Mouse (Mus musculus): ENCODE data around the gene Tead2. TPM values are rescaled to one million over a fixed set of nuclear protein-coding genes. Genes with fewer than 3 reads are reported as not detected.
"Not testable (repeated sequence)": the region's sequence is repeated elsewhere in the genome, so short reads cannot be mapped to it uniquely, and the experiment has no call there.

Tead2 gene
- polyA plus RNA-seq, 1 experiment from 2014 or later = 134 TPM

GRCm38 (mm10) chr7:45240633-45241388 is 25.3 kb downstream of the Tead2 start, which contains the start of gene Slc6a16:
Gene Slc6a16 (plus strand): TSS chr7:45241085.
- Histone ChIP-seq H3K4me1 (peaks cover 12% of the 10 kb centered on the region), H3K36me3 (no peaks in the 10 kb centered on the region), H3K9me3 (no peaks in the 10 kb centered on the region), H3K9ac (0 out of 2 replicates have a peak within 1 kb of the TSS, but pooled peaks have one; percentile 23), H3K4me2 (peak within 1 kb of the TSS; percentile 50), H3K4me3 (peak within 1 kb of the TSS; percentile 28), H3K27ac (no peak within 1 kb of the TSS), H3K27me3 (peaks cover 12% of the 10 kb centered on the region; the same call in 1 of the 2 replicates)
- WGBS = 16% methylated on average over 53 of the region's 53 CpGs
- ATAC-seq (ENCODE audit: insufficient number of reproducible peaks, low FRiP score, low TSS enrichment, low read depth) = no peak

- no peak for ATAC-seq (ENCODE audit: insufficient number of reproducible peaks, low FRiP score, low TSS enrichment, low read depth)
- H3K27ac ChIP-seq = no peak overlapping the region
- H3K9ac ChIP-seq = no peak overlapping the region
- H3K9me3 ChIP-seq = no peaks in the 10 kb centered on the region
- H3K36me3 ChIP-seq = no peaks in the 10 kb centered on the region
- peaks cover 12% of the 10 kb centered on the region; the same call in 1 of the 2 replicates for H3K27me3 ChIP-seq
- peaks cover 9% of the 10 kb centered on the region for H3K4me1 ChIP-seq
- H3K4me2 ChIP-seq = no peak overlapping the region
- H3K4me3 ChIP-seq = no peak overlapping the region
- 82% methylated on average over 6 of the region's 6 CpGs for WGBS
Observed at GRCm38 (mm10) chr7:45241389-45241749, 25.8 kb downstream of the Tead2 start.

GRCm38 (mm10) chr7:45247666-45248065 is 32.1 kb downstream of the Tead2 start:
- no peak overlapping the region for H3K4me2 ChIP-seq
- H3K27ac ChIP-seq = no peak overlapping the region
- H3K27me3 ChIP-seq = no peaks in the 10 kb centered on the region
- no peaks in the 10 kb centered on the region for H3K36me3 ChIP-seq
- H3K4me1 ChIP-seq = no peaks in the 10 kb centered on the region
- WGBS = 28% methylated on average over 3 of the region's 3 CpGs
- H3K9ac ChIP-seq = no peak overlapping the region
- H3K4me3 ChIP-seq = no peak overlapping the region
- no peaks in the 10 kb centered on the region for H3K9me3 ChIP-seq
- no peak for ATAC-seq (ENCODE audit: insufficient number of reproducible peaks, low FRiP score, low TSS enrichment, low read depth)

- Histone ChIP-seq H3K27ac (no peak overlapping the region), H3K4me3 (no peak overlapping the region), H3K27me3 (no peaks in the 10 kb centered on the region), H3K36me3 (no peaks in the 10 kb centered on the region), H3K9me3 (no peaks in the 10 kb centered on the region), H3K9ac (no peak overlapping the region), H3K4me1 (no peaks in the 10 kb centered on the region), H3K4me2 (no peak overlapping the region)
- no peak for ATAC-seq (ENCODE audit: insufficient number of reproducible peaks, low FRiP score, low TSS enrichment, low read depth)
- WGBS = 84% methylated on average over 8 of the region's 8 CpGs
Observed at GRCm38 (mm10) chr7:45253806-45254205, 38.3 kb downstream of the Tead2 start.

- WGBS = 79% methylated on average over 6 of the region's 7 CpGs
Observed at GRCm38 (mm10) chr7:45255822-45256221, 40.3 kb downstream of the Tead2 start.

GRCm38 (mm10) chr7:45257063-45257840 is 41.7 kb downstream of the Tead2 start:
- H3K36me3 ChIP-seq = no peaks in the 10 kb centered on the region
- no peak overlapping the region for H3K4me3 ChIP-seq
- no peaks in the 10 kb centered on the region for H3K27me3 ChIP-seq
- H3K4me1 ChIP-seq = no peaks in the 10 kb centered on the region
- no peak overlapping the region for H3K9ac ChIP-seq
- no peaks in the 10 kb centered on the region for H3K9me3 ChIP-seq
- ATAC-seq (ENCODE audit: insufficient number of reproducible peaks, low FRiP score, low TSS enrichment, low read depth) = no peak
- WGBS = 57% methylated on average over 11 of the region's 11 CpGs
- no peak overlapping the region for H3K4me2 ChIP-seq
- H3K27ac ChIP-seq = no peak overlapping the region

More at GRCm38 (mm10) chr7:45255822-45256221, 40.3 kb downstream of the Tead2 start:
- H3K4me1 ChIP-seq; H3K9me3 ChIP-seq; H3K27ac ChIP-seq; H3K27me3 ChIP-seq; H3K36me3 ChIP-seq; H3K9ac ChIP-seq; H3K4me2 ChIP-seq; H3K4me3 ChIP-seq; ATAC-seq (ENCODE audit: insufficient number of reproducible peaks, low FRiP score, low TSS enrichment, low read depth): not testable (repeated sequence)

- ATAC-seq (ENCODE audit: insufficient number of reproducible peaks, low FRiP score, low TSS enrichment, low read depth) = no peak
- Histone ChIP-seq H3K9ac (no peak overlapping the region), H3K9me3 (no peaks in the 10 kb centered on the region), H3K4me3 (no peak overlapping the region), H3K27me3 (no peaks in the 10 kb centered on the region), H3K27ac (no peak overlapping the region), H3K4me2 (no peak overlapping the region), H3K36me3 (no peaks in the 10 kb centered on the region), H3K4me1 (no peaks in the 10 kb centered on the region)
- 77% methylated on average over 8 of the region's 8 CpGs for WGBS
Observed at GRCm38 (mm10) chr7:45259281-45259680, 43.7 kb downstream of the Tead2 start.

GRCm38 (mm10) chr7:45262266-45262665 is 46.7 kb downstream of the Tead2 start:
- no peak overlapping the region for H3K27ac ChIP-seq
- H3K4me2 ChIP-seq = no peak overlapping the region
- H3K9ac ChIP-seq = no peak overlapping the region
- WGBS = 34% methylated on average over 7 of the region's 7 CpGs
- no peak overlapping the region for H3K4me3 ChIP-seq
- H3K27me3 ChIP-seq = no peaks in the 10 kb centered on the region
- H3K9me3 ChIP-seq = no peaks in the 10 kb centered on the region
- H3K36me3 ChIP-seq = no peaks in the 10 kb centered on the region
- no peak for ATAC-seq (ENCODE audit: insufficient number of reproducible peaks, low FRiP score, low TSS enrichment, low read depth)
- H3K4me1 ChIP-seq = no peaks in the 10 kb centered on the region

- H3K27me3 ChIP-seq = peaks cover 6% of the 10 kb centered on the region; the same call in 1 of the 2 replicates
- H3K9ac ChIP-seq = no peak overlapping the region
- no peaks in the 10 kb centered on the region for H3K36me3 ChIP-seq
- 40% methylated on average over 7 of the region's 7 CpGs for WGBS
- no peak overlapping the region for H3K4me3 ChIP-seq
- no peak overlapping the region for H3K4me2 ChIP-seq
- H3K4me1 ChIP-seq = peaks cover 3% of the 10 kb centered on the region; the same call in 1 of the 2 replicates
- no peak for ATAC-seq (ENCODE audit: insufficient number of reproducible peaks, low FRiP score, low TSS enrichment, low read depth)
- H3K9me3 ChIP-seq = no peaks in the 10 kb centered on the region
- H3K27ac ChIP-seq = no peak overlapping the region
Observed at GRCm38 (mm10) chr7:45263006-45263607, 47.6 kb downstream of the Tead2 start.

GRCm38 (mm10) chr7:45264348-45264747 is 48.8 kb downstream of the Tead2 start:
- Histone ChIP-seq H3K27me3 (peaks cover 8% of the 10 kb centered on the region; the same call in 1 of the 2 replicates), H3K9ac (no peak overlapping the region), H3K4me1 (peaks cover 4% of the 10 kb centered on the region; the same call in 1 of the 2 replicates), H3K27ac (no peak overlapping the region), H3K4me3 (no peak overlapping the region), H3K9me3 (no peaks in the 10 kb centered on the region), H3K36me3 (no peaks in the 10 kb centered on the region), H3K4me2 (no peak overlapping the region)
- ATAC-seq (ENCODE audit: insufficient number of reproducible peaks, low FRiP score, low TSS enrichment, low read depth) = no peak
- 74% methylated on average over 3 of the region's 3 CpGs for WGBS

- Histone ChIP-seq H3K36me3 (no peaks in the 10 kb centered on the region), H3K4me3 (no peak overlapping the region), H3K9ac (no peak overlapping the region), H3K9me3 (no peaks in the 10 kb centered on the region), H3K27me3 (peaks cover 8% of the 10 kb centered on the region; the same call in 1 of the 2 replicates), H3K4me2 (no peak overlapping the region), H3K4me1 (peaks cover 4% of the 10 kb centered on the region; the same call in 1 of the 2 replicates), H3K27ac (no peak overlapping the region)
- ATAC-seq (ENCODE audit: insufficient number of reproducible peaks, low FRiP score, low TSS enrichment, low read depth) = no peak
- WGBS = 67% methylated on average over 1 of the region's 1 CpGs
Observed at GRCm38 (mm10) chr7:45265518-45265917, 50.0 kb downstream of the Tead2 start.

All from limb, embryonic 15.5 days (tissue).